Mouse (Mus musculus) G1E (cell line): ENCODE measurements at regions not wholly inside any gene's neighbourhood (a gene's known extent, or its start where the extent isn't known, plus 50 kb on each side); places are given as distances from the start of the nearest gene placed in this dataset.

Experiments
- CTCF ChIP-seq: IDR thresholded peaks from 2 replicates; pipeline ENCODE4 v1.5.1; 2012; ENCODE audit warnings: low read depth, low read length, inconsistent platforms, mixed read lengths
- GATA1 ChIP-seq: IDR thresholded peaks from 2 replicates; pipeline ENCODE4 v1.6.1; 2012; ENCODE audit warnings: borderline replicate concordance, low read length, inconsistent platforms, mixed read lengths
- GATA2 ChIP-seq: IDR thresholded peaks from 2 replicates; pipeline ENCODE4 v1.6.1; 2012; ENCODE audit warnings: low read depth, low read length, inconsistent platforms, borderline replicate concordance

DNA sequence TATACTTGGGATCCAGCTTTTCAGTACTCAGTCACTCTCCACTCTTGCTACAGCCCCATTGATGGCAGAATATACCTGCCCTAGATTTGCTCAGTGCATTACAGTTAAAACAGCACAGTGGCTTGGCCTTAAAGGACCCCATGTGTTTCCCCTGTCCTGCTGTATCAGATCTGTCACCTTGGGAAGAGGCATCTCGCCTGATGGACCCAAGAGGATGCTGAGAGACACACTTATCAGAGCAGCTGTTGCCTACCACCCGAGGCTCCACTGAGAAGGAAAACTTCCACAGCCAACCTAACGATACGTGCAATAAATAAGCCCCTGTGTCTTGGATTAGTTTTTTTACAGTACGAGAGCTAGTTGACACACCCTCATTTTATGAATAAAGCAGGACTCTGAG, 411.8 kb upstream of the Sall1 start:
- TF ChIP-seq CTCF: no peak
- TF ChIP-seq GATA1: no peak
- TF ChIP-seq GATA2: no peak
